Mouse (Mus musculus): ENCODE data around the gene Zfp131. TPM values are rescaled to one million over a fixed set of nuclear protein-coding genes. Genes with fewer than 3 reads are reported as not detected.
A peak's percentile ranks its signal among the peaks of the same experiment; 100 is the strongest.

Gene Zfp131
- polyA plus RNA-seq, 1 experiment from 2014 or later, result 12.9 TPM

DNA sequence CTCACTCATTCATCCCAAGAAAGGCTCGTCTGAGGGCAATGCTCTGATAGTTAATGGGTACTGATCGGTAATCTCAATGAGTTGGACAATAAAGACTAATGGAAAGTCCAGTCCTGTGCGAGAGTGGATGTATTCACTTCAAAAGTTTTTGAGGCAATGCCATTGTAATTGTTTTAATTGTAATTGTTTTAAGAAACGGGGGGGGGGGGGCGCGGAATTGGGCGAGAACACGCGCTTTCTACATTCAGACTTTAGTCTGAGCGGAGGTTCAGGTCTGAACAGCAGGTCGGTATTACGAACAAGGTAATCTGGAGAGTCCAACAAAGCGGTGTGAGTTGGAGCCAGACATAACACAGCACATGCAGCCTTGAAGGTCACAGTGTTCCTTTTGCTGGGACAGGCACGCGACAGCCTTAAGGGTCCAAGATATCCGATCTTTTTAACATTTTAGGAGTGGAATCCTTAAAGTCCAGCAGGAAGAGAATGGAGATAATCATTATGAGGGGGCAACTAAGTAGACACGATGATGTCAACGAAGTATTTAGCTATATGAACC, 969 bp upstream of the Zfp131 start:
- TF ChIP-seq CTCF (IDR thresholded peaks at IDR 0.05; ENCODE audit: low read depth), result no peak

DNA sequence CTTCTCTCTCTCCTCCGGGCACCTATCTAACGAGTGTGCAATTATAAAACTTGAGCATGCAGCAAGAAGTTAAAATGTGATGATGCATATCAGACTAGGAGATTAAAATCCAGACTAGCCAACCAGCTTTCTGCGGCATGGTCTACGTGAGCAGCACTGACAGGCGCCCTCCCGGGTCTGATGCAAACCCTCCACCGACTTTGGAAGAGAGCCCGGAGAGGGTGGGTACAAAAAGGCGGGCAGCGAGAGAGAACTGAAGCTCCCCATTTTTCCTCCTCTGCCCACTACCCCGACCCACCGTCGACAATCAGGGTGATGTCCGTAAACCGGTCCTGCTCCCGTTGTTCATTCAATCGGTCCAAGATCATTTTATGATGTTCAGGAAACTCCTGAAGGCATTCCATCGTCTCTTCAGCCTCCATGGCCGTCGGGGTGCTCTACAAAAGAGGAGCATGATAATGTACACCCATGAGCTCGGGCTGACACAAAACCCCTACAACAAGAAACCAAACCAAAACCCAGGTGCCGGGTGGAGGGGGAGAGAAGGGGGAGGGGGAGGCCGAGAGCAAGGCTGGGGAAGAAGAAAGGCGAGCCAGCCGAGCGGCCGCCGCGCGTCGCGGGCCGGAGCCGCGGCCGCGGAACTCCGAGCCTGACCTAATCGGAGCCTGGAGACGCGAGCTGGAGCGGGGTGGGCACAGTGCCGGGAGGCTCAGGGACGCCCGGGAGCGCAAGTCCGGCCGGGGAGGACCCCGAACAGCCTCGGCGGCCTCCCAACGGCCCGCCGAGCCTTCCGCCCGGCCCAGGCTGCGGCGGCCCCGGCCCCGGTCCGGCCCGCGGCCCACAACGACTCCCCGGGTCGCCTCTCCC, 605 bp downstream of the Zfp131 start:
- peak; percentile 45 for ATAC-seq
- Histone ChIP-seq H3K4me1 (replicated peaks; ENCODE audit: control insufficient read depth, insufficient read depth, low read length) (no peaks in the 10 kb centered on the region; the same call in 1 of the 2 replicates), H3K9me3 (ENCODE audit: control insufficient read depth) (no peaks in the 10 kb centered on the region), H3K9ac (ENCODE audit: low read depth, low read length) (peak overlapping the region; percentile 93), H3K4me3 (ENCODE audit: low read depth, low read length) (peak overlapping the region; percentile 91), H3K27ac (ENCODE audit: low read depth, low read length) (peak overlapping the region; percentile 91), H3K4me2 (replicated peaks; ENCODE audit: low read depth) (peak overlapping the region; percentile 96), H3K27me3 (replicated peaks; ENCODE audit: control insufficient read depth, insufficient read depth, low read length) (no peaks in the 10 kb centered on the region), H3K36me3 (ENCODE audit: control insufficient read depth, insufficient read depth) (peaks cover 7% of the 10 kb centered on the region)
- WGBS, result under 1% methylated on average over 42 of the region's 66 CpGs
- TF ChIP-seq CTCF (IDR thresholded peaks at IDR 0.05; ENCODE audit: low read depth), result no peak

More for the DNA sequence above, 969 bp upstream of the Zfp131 start:
- 3% methylated on average over 18 of the region's 18 CpGs for WGBS
- peaks cover 6% of the 10 kb centered on the region for H3K36me3 ChIP-seq (ENCODE audit: control insufficient read depth, insufficient read depth)
- H3K27ac ChIP-seq (ENCODE audit: low read depth, low read length), result peak overlapping the region; percentile 91
- H3K4me2 ChIP-seq (replicated peaks; ENCODE audit: low read depth), result peak overlapping the region; percentile 96
- ATAC-seq, result no peak
- peak overlapping the region; percentile 93 for H3K9ac ChIP-seq (ENCODE audit: low read depth, low read length)
- H3K27me3 ChIP-seq (replicated peaks; ENCODE audit: control insufficient read depth, insufficient read depth, low read length), result no peaks in the 10 kb centered on the region
- H3K4me1 ChIP-seq (replicated peaks; ENCODE audit: control insufficient read depth, insufficient read depth, low read length), result no peaks in the 10 kb centered on the region; the same call in 1 of the 2 replicates
- peak overlapping the region; percentile 91 for H3K4me3 ChIP-seq (ENCODE audit: low read depth, low read length)
- no peaks in the 10 kb centered on the region for H3K9me3 ChIP-seq (ENCODE audit: control insufficient read depth)

DNA sequence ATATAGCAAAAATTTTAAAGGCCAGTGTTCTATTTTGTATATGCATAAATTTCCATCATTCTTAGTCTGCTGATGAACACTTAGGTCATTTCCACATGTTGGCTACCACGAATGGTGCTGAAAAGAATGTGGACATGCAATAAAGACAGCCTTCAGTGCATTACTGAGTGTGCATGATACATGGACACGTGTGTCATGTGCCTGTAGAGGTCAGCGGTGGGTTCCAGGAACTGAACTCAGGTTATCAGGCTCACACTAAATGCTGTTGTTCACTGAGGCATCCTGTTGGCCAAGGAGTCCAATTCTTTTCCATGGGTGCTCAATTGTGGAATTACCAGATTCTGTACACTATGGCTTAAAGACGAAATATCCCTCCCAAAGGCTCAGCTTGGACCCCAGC, 7.1 kb downstream of the Zfp131 start:
- ATAC-seq, result no peak
- Histone ChIP-seq H3K9ac (ENCODE audit: low read depth, low read length) (no peak overlapping the region), H3K4me2 (replicated peaks; ENCODE audit: low read depth) (no peak overlapping the region), H3K9me3 (ENCODE audit: control insufficient read depth) (no peaks in the 10 kb centered on the region), H3K27me3 (replicated peaks; ENCODE audit: control insufficient read depth, insufficient read depth, low read length) (no peaks in the 10 kb centered on the region), H3K36me3 (ENCODE audit: control insufficient read depth, insufficient read depth) (peaks cover 35% of the 10 kb centered on the region), H3K27ac (ENCODE audit: low read depth, low read length) (no peak overlapping the region), H3K4me3 (ENCODE audit: low read depth, low read length) (no peak overlapping the region), H3K4me1 (replicated peaks; ENCODE audit: control insufficient read depth, insufficient read depth, low read length) (no peaks in the 10 kb centered on the region)
- WGBS, result 81% methylated on average over 4 of the region's 4 CpGs
- TF ChIP-seq CTCF (IDR thresholded peaks at IDR 0.05; ENCODE audit: low read depth), result peak; percentile 20; the same call in 1 of the 2 replicates

DNA sequence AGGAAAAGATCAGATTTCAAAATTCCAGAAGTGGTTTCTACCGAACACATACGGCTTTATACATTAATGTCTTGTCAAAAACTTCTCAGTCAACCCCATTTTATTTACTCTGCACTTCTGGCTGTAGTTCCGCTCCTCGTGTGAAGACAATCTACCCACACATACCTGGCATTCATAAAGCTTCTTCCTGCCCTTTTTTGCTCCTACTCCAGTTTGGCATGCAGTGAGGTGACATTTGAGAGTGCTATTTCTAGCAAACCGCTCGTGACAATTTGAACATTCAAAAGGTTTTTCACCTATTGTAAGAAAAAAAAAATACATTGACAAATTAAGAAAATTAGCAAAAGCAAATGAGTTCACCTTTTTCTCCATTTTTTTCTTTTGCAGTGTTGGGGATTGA, 22.1 kb downstream of the Zfp131 start:
- no peak for TF ChIP-seq CTCF (IDR thresholded peaks at IDR 0.05; ENCODE audit: low read depth)
- Histone ChIP-seq H3K36me3 (ENCODE audit: control insufficient read depth, insufficient read depth) (peaks cover 66% of the 10 kb centered on the region), H3K9ac (ENCODE audit: low read depth, low read length) (no peak overlapping the region), H3K4me3 (ENCODE audit: low read depth, low read length) (no peak overlapping the region), H3K27ac (ENCODE audit: low read depth, low read length) (no peak overlapping the region), H3K4me2 (replicated peaks; ENCODE audit: low read depth) (no peak overlapping the region), H3K9me3 (ENCODE audit: control insufficient read depth) (no peaks in the 10 kb centered on the region), H3K27me3 (replicated peaks; ENCODE audit: control insufficient read depth, insufficient read depth, low read length) (no peaks in the 10 kb centered on the region), H3K4me1 (replicated peaks; ENCODE audit: control insufficient read depth, insufficient read depth, low read length) (no peaks in the 10 kb centered on the region)
- 86% methylated on average over 6 of the region's 6 CpGs for WGBS
- ATAC-seq, result no peak

DNA sequence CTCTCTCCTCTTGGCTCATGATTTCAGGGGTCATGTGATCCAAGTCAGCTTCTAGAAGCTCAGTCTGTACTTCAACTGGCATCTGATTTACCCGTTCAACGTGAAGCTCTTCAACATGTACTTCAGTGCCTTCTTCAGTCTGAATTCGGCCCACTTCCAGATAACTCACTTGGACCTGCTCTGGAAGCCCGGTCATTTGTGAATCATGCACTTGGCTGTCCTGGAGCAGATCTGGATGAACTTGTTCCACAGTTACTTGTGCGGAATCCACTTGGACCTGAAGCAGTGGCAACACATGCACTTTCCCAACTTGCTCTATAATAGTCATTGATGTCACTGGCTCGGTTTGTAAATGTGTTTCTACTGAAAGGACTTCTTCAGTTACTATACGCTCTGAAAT, 24.2 kb downstream of the Zfp131 start:
- Histone ChIP-seq H3K27ac (ENCODE audit: low read depth, low read length) (no peak overlapping the region), H3K4me3 (ENCODE audit: low read depth, low read length) (no peak overlapping the region), H3K4me1 (replicated peaks; ENCODE audit: control insufficient read depth, insufficient read depth, low read length) (no peaks in the 10 kb centered on the region), H3K9me3 (ENCODE audit: control insufficient read depth) (no peaks in the 10 kb centered on the region), H3K36me3 (ENCODE audit: control insufficient read depth, insufficient read depth) (peaks cover 52% of the 10 kb centered on the region), H3K4me2 (replicated peaks; ENCODE audit: low read depth) (no peak overlapping the region), H3K9ac (ENCODE audit: low read depth, low read length) (no peak overlapping the region), H3K27me3 (replicated peaks; ENCODE audit: control insufficient read depth, insufficient read depth, low read length) (no peaks in the 10 kb centered on the region)
- TF ChIP-seq CTCF (IDR thresholded peaks at IDR 0.05; ENCODE audit: low read depth), result no peak
- 93% methylated on average over 7 of the region's 7 CpGs for WGBS
- no peak for ATAC-seq

DNA sequence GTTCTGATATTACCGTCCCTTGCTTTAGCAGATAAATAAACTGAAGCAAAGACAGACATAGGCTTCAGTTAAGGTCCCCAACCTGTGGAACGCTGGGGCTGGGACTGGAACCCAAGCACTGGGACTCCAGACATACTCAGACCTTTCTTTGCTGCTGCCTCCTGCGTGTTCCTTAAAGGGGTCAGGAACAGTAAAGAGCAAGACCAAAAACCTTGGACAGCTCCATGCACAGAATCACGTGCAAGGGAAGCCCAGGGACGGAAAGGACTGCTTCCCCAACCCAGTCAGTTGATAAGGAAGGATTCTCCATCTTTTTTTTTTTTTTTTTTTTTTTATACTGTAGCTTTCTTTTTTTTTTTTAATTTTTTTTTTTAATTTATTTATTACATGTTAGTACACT, 33.9 kb downstream of the Zfp131 start:
- Histone ChIP-seq H3K4me3 (ENCODE audit: low read depth, low read length) (no peak overlapping the region), H3K27ac (ENCODE audit: low read depth, low read length) (no peak overlapping the region), H3K27me3 (replicated peaks; ENCODE audit: control insufficient read depth, insufficient read depth, low read length) (no peaks in the 10 kb centered on the region), H3K4me1 (replicated peaks; ENCODE audit: control insufficient read depth, insufficient read depth, low read length) (no peaks in the 10 kb centered on the region), H3K9me3 (ENCODE audit: control insufficient read depth) (no peaks in the 10 kb centered on the region), H3K4me2 (replicated peaks; ENCODE audit: low read depth) (no peak overlapping the region), H3K9ac (ENCODE audit: low read depth, low read length) (no peak overlapping the region), H3K36me3 (ENCODE audit: control insufficient read depth, insufficient read depth) (no peaks in the 10 kb centered on the region; the same call in 1 of the 2 replicates)
- no peak for TF ChIP-seq CTCF (IDR thresholded peaks at IDR 0.05; ENCODE audit: low read depth)
- WGBS, result 36% methylated on average over 5 of the region's 5 CpGs
- ATAC-seq, result no peak

All from intestine, postnatal 0 days (tissue).